Mouse (Mus musculus): ENCODE results near the gene Dclk2. TPM values are rescaled to one million over a fixed set of nuclear protein-coding genes. Genes with fewer than 3 reads are reported as not detected.

Dclk2 gene
- total RNA-seq, 2 experiments from 2014 or later, result 108 to 112 TPM

- DNase-seq (ENCODE audit: extremely low spot score in 1 of 2, low spot score in 1 of 2), result no peak
These were observed 113.8 kb downstream of the Dclk2 start for GRCm38 (mm10) chr3:86806834-86807233.

- no peak for DNase-seq (ENCODE audit: extremely low spot score in 1 of 2, low spot score in 1 of 2)
These were observed 116.4 kb downstream of the Dclk2 start for GRCm38 (mm10) chr3:86804265-86804664.

GRCm38 (mm10) chr3:86802825-86803224, 117.8 kb downstream of the Dclk2 start:
- no peak for DNase-seq (ENCODE audit: extremely low spot score in 1 of 2, low spot score in 1 of 2)

- no peak for DNase-seq (ENCODE audit: extremely low spot score in 1 of 2, low spot score in 1 of 2)
These were observed 119.8 kb downstream of the Dclk2 start for GRCm38 (mm10) chr3:86800841-86801240.

- no peak for DNase-seq (ENCODE audit: extremely low spot score in 1 of 2, low spot score in 1 of 2)
These were observed 121.6 kb downstream of the Dclk2 start for GRCm38 (mm10) chr3:86799041-86799440.

- no peak for DNase-seq (ENCODE audit: extremely low spot score in 1 of 2, low spot score in 1 of 2)
These were observed 122.7 kb downstream of the Dclk2 start for GRCm38 (mm10) chr3:86797871-86798460.

GRCm38 (mm10) chr3:86796716-86797115, 123.9 kb downstream of the Dclk2 start:
- DNase-seq (ENCODE audit: extremely low spot score in 1 of 2, low spot score in 1 of 2), result no peak

- no peak for DNase-seq (ENCODE audit: extremely low spot score in 1 of 2, low spot score in 1 of 2)
These were observed 126.9 kb downstream of the Dclk2 start for GRCm38 (mm10) chr3:86793720-86794191.

GRCm38 (mm10) chr3:86793264-86793663, 127.4 kb downstream of the Dclk2 start:
- no peak for DNase-seq (ENCODE audit: extremely low spot score in 1 of 2, low spot score in 1 of 2)

GRCm38 (mm10) chr3:86789752-86790151, 130.9 kb downstream of the Dclk2 start:
- DNase-seq (ENCODE audit: extremely low spot score in 1 of 2, low spot score in 1 of 2), result no peak

- DNase-seq (ENCODE audit: extremely low spot score in 1 of 2, low spot score in 1 of 2), result peak in 1 of 2 experiments; percentile 76
These were observed 131.9 kb downstream of the Dclk2 start for GRCm38 (mm10) chr3:86788711-86789110.

- DNase-seq (ENCODE audit: extremely low spot score in 1 of 2, low spot score in 1 of 2), result no peak
These were observed 133.1 kb downstream of the Dclk2 start for GRCm38 (mm10) chr3:86787423-86788123.

- peak in 1 of 2 experiments; percentile 48 for DNase-seq (ENCODE audit: extremely low spot score in 1 of 2, low spot score in 1 of 2)
These were observed 133.8 kb downstream of the Dclk2 start for GRCm38 (mm10) chr3:86786845-86787351.

- DNase-seq (ENCODE audit: extremely low spot score in 1 of 2, low spot score in 1 of 2), result no peak
These were observed 134.4 kb downstream of the Dclk2 start for GRCm38 (mm10) chr3:86786280-86786679.

GRCm38 (mm10) chr3:86784930-86785329, 135.7 kb downstream of the Dclk2 start:
- no peak for DNase-seq (ENCODE audit: extremely low spot score in 1 of 2, low spot score in 1 of 2)

- DNase-seq (ENCODE audit: extremely low spot score in 1 of 2, low spot score in 1 of 2), result no peak
These were observed 136.6 kb downstream of the Dclk2 start for GRCm38 (mm10) chr3:86784051-86784450.

GRCm38 (mm10) chr3:86779704-86780103, 140.9 kb downstream of the Dclk2 start:
- DNase-seq (ENCODE audit: extremely low spot score in 1 of 2, low spot score in 1 of 2), result no peak

GRCm38 (mm10) chr3:86775444-86775828, 145.2 kb downstream of the Dclk2 start:
- DNase-seq (ENCODE audit: extremely low spot score in 1 of 2, low spot score in 1 of 2), result no peak

- no peak for DNase-seq (ENCODE audit: extremely low spot score in 1 of 2, low spot score in 1 of 2)
These were observed 145.8 kb downstream of the Dclk2 start for GRCm38 (mm10) chr3:86774566-86775443.

- DNase-seq (ENCODE audit: extremely low spot score in 1 of 2, low spot score in 1 of 2), result no peak
These were observed 151.7 kb downstream of the Dclk2 start for GRCm38 (mm10) chr3:86768969-86769368.

GRCm38 (mm10) chr3:86768553-86768952, 152.1 kb downstream of the Dclk2 start:
- DNase-seq (ENCODE audit: extremely low spot score in 1 of 2, low spot score in 1 of 2), result no peak

Data from layer of hippocampus, postnatal 25 days (tissue).